Mouse (Mus musculus) bone marrow, adult 2 months (tissue): ENCODE data around the gene Zfp94. TPM values are rescaled to one million over a fixed set of nuclear protein-coding genes. Genes with fewer than 3 reads are reported as not detected.

Experiments
- H3K27ac ChIP-seq: fragments of 200-500 bp; 2 replicates; pipeline ENCODE4 v1.5.1; 2012; ENCODE audit warnings: low read depth, mild to moderate bottlenecking, control low read depth, inconsistent platforms, low read length; ENCODE audit not compliant: control insufficient read depth, poor library complexity, insufficient read depth
- H3K4me1 ChIP-seq: fragments of 200-500 bp; 2 replicates; pipeline ENCODE4 v1.6.1; 2011; ENCODE audit warnings: low read length; ENCODE audit not compliant: control insufficient read depth, insufficient read depth
- H3K4me3 ChIP-seq: fragments of 200-500 bp; replicated peaks from 2 replicates; pipeline ENCODE3; 2011; ENCODE audit warnings: mild to moderate bottlenecking, low read depth, low read length, control low read depth; ENCODE audit not compliant: control insufficient read depth
- CTCF ChIP-seq: fragments of 200-500 bp; IDR thresholded peaks from 2 replicates; pipeline ENCODE4 v1.5.1; 2011; ENCODE audit warnings: low read length, control low read depth; ENCODE audit not compliant: control insufficient read depth, insufficient read depth
- POLR2A ChIP-seq: fragments of 200-500 bp; IDR thresholded peaks from 2 replicates; pipeline ENCODE4 v1.6.1; 2011; ENCODE audit warnings: low read depth, mild to moderate bottlenecking, control low read depth, low read length, borderline replicate concordance; ENCODE audit not compliant: control insufficient read depth
- whole genome bisulfite sequencing: fragments of 180-500 bp; shearing (Covaris S2); methylation state at CpG from one replicate; pipeline ENCODE4 v1.1.7; 2018; 5-methylcytosine and 5-hydroxymethylcytosine counted together
- polyA plus RNA-seq: library from polyadenylated mRNA; stranded (reverse); fragments of >200 nt; gene quantifications from 2 replicates; pipeline ENCODE4 v1.2.4, GENCODE M21; 2011; ENCODE audit warnings: low replicate concordance; ENCODE audit not compliant: missing spikeins, insufficient read depth, insufficient read length

The Zfp94 gene
- polyA plus RNA-seq: 1.9 and 5.4 TPM in 2 replicates

GRCm38 (mm10) chr7:24316567-24317092 is at the start of gene Zfp94:
Gene Zfp94 (minus strand): TSS chr7:24316666.
- peak within 1 kb of the TSS; percentile 89 for H3K4me3 ChIP-seq
- peak within 1 kb of the TSS; percentile 69 for H3K27ac ChIP-seq
- TF ChIP-seq POLR2A (no peak), CTCF (no peak)
- WGBS: under 1% methylated on average over 33 of the region's 33 CpGs
- H3K4me1 ChIP-seq: peaks cover 6% of the 10 kb centered on the region

DNA sequence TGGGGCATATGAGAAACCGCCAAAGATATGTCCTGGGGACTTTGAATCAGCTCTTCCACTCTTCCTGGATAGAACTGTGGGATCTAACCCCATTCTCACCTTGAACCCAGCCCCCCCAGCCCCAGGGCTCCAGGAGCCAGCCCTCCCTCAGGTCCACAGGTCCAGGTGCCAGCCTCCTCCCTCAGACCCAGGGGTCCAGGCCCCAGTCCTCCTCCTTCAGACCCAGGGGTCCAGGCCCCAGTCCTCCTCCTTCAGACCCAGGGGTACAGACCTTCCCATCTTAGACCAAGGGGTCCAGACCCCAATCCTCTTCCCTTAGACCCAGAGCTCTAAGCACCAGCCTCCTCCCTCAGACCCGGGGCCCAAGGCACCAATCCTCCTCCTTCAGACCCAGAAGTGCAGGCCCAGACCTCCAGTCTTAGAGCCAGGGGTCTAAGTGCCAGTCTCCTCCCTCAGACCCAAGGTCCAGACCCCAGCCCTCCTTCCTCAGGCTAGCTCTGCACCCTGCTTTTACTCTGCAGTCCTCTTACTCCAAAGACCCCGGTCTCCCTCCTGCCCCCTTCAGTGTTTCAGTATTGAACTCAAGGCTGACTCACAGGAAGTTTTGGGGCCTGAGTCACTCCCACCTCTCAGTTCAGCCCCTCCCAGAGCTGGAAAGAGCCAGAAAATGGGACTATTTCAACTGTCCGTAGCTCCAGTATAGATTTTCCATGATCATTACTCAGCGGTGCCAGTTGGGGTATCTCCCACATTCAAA is 49.0 kb upstream of the Zfp94 start:
- TF ChIP-seq CTCF: no peak
- TF ChIP-seq POLR2A: no peak
- Histone ChIP-seq H3K4me3 (no peak overlapping the region), H3K4me1 (peaks cover 11% of the 10 kb centered on the region; the same call in 1 of the 2 replicates), H3K27ac (no peak overlapping the region)
- WGBS: 62% methylated on average over 5 of the region's 5 CpGs

DNA sequence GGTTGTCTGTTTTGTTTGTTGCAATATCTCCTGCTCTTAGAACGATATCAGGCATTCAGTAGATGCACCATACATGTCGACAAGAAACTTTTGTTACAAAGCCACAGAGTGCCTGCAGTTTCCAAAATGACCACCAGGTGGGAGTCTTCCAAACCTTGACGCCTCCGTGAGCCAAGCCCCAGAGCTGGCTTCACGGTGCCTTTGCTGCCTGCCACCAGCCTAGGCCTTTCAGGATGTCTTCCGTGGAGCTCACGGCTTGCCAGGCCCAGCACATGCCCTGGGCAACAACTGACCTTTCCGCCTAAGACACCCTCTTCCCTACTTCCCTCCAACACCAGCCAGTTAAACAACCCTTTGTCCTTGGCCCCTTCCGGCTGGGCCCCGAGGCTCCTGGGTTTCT is 48.4 kb upstream of the Zfp94 start:
- TF ChIP-seq POLR2A: no peak
- peak; percentile 85 for TF ChIP-seq CTCF
- no peak overlapping the region for H3K27ac ChIP-seq
- H3K4me1 ChIP-seq: peaks cover 11% of the 10 kb centered on the region; the same call in 1 of the 2 replicates
- no peak overlapping the region for H3K4me3 ChIP-seq
- 18% methylated on average over 10 of the region's 10 CpGs for WGBS

DNA sequence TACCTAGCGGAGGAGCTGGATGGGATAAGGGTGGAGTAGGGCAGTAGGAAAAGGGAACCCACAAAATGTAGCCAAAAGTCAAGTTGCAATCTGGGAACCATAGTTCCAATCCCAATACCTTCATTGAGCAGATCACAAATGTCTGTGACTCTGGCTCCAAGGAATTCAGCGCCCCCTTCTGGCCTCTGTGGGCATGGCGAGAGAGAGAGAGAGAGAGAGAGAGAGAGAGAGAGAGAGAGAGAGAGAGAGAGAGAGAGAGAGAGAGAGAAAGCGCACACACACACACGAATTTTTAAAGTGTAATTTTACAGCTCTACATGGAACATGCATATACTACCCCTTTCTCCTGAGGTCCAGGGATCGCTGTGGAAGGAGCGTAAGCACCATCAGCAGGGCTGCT is 46.8 kb upstream of the Zfp94 start:
- 17% methylated on average over 7 of the region's 7 CpGs for WGBS
- peaks cover 2% of the 10 kb centered on the region; the same call in 1 of the 2 replicates for H3K4me1 ChIP-seq
- TF ChIP-seq POLR2A: no peak
- peak; percentile 40 for TF ChIP-seq CTCF
- no peak overlapping the region for H3K27ac ChIP-seq
- H3K4me3 ChIP-seq: no peak overlapping the region

DNA sequence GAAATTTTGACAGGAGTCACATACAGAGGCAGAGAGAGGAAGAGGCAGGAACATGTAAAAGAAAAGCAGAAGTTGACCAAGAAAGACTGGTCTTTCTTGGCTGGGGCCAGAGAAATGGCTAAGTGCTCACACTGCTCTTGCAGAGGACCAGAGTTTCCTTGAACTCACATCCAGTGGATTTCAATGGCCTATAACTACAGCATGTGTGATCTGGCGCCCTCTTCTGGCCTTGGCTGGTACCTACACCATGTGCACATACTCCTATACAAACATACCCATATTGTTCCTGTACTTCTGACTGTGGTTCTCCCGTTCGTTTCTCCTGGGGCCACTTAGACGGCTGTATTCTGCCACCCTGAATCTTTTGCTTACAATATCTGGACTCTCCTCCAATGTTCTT is 44.5 kb upstream of the Zfp94 start:
- Histone ChIP-seq H3K4me3 (no peak overlapping the region), H3K4me1 (no peaks in the 10 kb centered on the region), H3K27ac (no peak overlapping the region)
- 66% methylated on average over 4 of the region's 4 CpGs for WGBS
- TF ChIP-seq CTCF: peak; percentile 38
- TF ChIP-seq POLR2A: no peak

GRCm38 (mm10) chr7:24359269-24359668 is 42.8 kb upstream of the Zfp94 start:
- Histone ChIP-seq H3K27ac (no peak overlapping the region), H3K4me3 (no peak overlapping the region), H3K4me1 (no peaks in the 10 kb centered on the region)
- no peak for TF ChIP-seq POLR2A
- no peak for TF ChIP-seq CTCF
- 25% methylated on average over 9 of the region's 9 CpGs for WGBS

DNA sequence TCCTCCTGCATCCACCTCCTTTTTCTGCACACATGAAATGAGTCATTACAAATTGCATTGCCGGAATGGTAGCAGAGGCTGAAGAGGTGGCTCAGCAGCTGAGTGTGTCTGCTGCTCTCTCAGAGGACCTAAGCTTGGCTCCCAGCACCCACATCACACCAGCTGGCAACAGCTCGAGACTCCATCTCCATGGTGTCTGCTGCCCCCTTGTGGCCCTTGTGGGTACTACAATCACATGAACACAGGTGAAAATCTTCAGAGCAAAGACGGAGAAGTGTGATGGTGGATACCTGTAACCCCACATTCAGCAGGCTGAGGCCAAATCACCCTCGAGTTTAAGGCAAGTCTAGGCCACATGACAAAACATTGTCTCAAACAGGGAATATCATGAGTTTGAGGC is 41.4 kb upstream of the Zfp94 start:
- H3K4me1 ChIP-seq: no peaks in the 10 kb centered on the region
- no peak overlapping the region for H3K4me3 ChIP-seq
- TF ChIP-seq POLR2A (no peak), CTCF (peak; percentile 75)
- WGBS: 41% methylated on average over 4 of the region's 4 CpGs
- no peak overlapping the region for H3K27ac ChIP-seq

DNA sequence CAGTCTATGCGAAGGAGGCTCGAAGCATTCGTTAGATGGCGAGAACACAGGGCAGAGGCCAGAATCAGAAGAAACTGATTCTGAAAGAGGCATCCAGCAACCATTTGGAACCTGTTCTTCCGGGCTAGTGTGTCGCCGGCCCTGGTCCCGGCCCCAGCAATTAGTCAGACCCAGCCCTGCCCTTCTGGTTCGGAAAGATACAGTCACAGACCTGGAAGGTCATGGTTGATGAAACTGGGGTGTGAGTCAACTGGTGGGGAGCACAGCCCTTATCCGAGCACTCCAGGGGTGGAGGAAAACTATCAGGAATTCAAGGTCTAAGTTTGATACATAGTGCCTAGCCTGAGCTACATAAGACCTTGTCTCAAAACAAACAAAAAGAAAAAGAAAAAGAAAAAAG is 39.6 kb upstream of the Zfp94 start:
- Histone ChIP-seq H3K27ac (no peak overlapping the region), H3K4me3 (no peak overlapping the region), H3K4me1 (no peaks in the 10 kb centered on the region)
- WGBS: 78% methylated on average over 10 of the region's 10 CpGs
- TF ChIP-seq POLR2A (no peak), CTCF (no peak)
